Mouse (Mus musculus) midbrain, embryonic 14.5 days (tissue): ENCODE data around the gene Hist1h3f. TPM values are rescaled to one million over a fixed set of nuclear protein-coding genes. Genes with fewer than 3 reads are reported as not detected.

Experiments
- ATAC-seq: fragments of 200-750 bp; cut with Nextera tagmentation; 2 replicates; pipeline ENCODE4 v1.8.0; 2017; ENCODE audit warnings: moderate number of reproducible peaks, moderate library complexity; ENCODE audit not compliant: low FRiP score, low TSS enrichment
- DNase-seq: peaks from one replicate; pipeline ENCODE4 v3.0.0-alpha.2; 2015
- H3K27ac ChIP-seq: fragments of 300-500 bp; sonication (generic); replicated peaks from 2 replicates; pipeline ENCODE4 v1.5.1; 2014; ENCODE audit warnings: mild to moderate bottlenecking, low read depth, low read length, moderate library complexity
- H3K27me3 ChIP-seq: fragments of 300-500 bp; sonication (generic); 2 replicates; pipeline ENCODE4 v1.6.1; 2014; ENCODE audit warnings: low read length, control low read depth, mixed read lengths; ENCODE audit not compliant: control insufficient read depth, insufficient read depth
- H3K36me3 ChIP-seq: fragments of 300-500 bp; sonication (generic); 2 replicates; pipeline ENCODE4 v1.6.1; 2014; ENCODE audit warnings: low read length, control low read depth; ENCODE audit not compliant: control insufficient read depth, insufficient read depth
- H3K4me1 ChIP-seq: fragments of 300-500 bp; sonication (generic); 2 replicates; pipeline ENCODE4 v1.6.1; 2014; ENCODE audit warnings: mild to moderate bottlenecking, antibody characterized with exemption, low read length, control low read depth; ENCODE audit not compliant: control insufficient read depth, insufficient read depth
- H3K4me2 ChIP-seq: fragments of 300-500 bp; sonication (generic); 2 replicates; pipeline ENCODE4 v1.6.1; 2014; ENCODE audit warnings: mild to moderate bottlenecking, low read length, moderate library complexity
- H3K4me3 ChIP-seq: fragments of 300-500 bp; sonication (generic); replicated peaks from 2 replicates; pipeline ENCODE4 v1.5.1; 2014; ENCODE audit warnings: low read depth, low read length
- H3K9ac ChIP-seq: fragments of 300-500 bp; sonication (generic); replicated peaks from 2 replicates; pipeline ENCODE4 v1.6.1; 2014; ENCODE audit warnings: mild to moderate bottlenecking, low read length, moderate library complexity
- H3K9me3 ChIP-seq: fragments of 300-500 bp; sonication (generic); 2 replicates; pipeline ENCODE4 v1.6.1; 2016; ENCODE audit warnings: low read length, control low read depth, mixed read lengths; ENCODE audit not compliant: control insufficient read depth
- WGBS: fragments of 180-500 bp; shearing (Covaris S2); extraction: QIAGEN DNeasy Blood & Tissue Kit; methylation state at CpG from one replicate; pipeline ENCODE4 v1.1.7; 2014; 5-methylcytosine and 5-hydroxymethylcytosine counted together
- polyA plus RNA-seq: library from polyadenylated mRNA; unstranded; fragments of >200 nt; fragmentation: Nextera tagmentation; extraction: Ambion mirVana; gene quantifications from 2 replicates; pipeline ENCODE4 v1.2.1, GENCODE M21; 2014

Hist1h3f gene
- polyA plus RNA-seq, 1 experiment from 2014 or later, result 0.47 TPM

DNA sequence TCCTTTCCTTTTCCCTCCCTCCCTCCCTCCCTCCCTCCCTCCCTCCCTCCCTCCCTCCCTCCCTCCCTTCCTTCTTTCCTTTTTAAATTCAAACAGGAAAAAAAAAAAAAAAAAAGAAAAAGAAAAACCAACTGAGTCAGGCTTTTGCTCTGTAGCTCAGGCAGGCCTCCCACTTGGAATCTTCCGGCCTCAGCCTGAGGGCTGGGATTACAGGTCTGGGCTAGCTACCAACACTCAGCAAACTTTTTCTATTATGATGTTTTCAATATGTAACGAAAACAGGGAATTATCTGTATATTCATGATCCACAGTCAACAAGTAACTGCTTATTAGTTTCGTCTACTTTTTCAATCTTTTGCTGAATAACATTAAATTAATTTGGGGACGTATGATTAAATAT, 40.9 kb upstream of the Hist1h3f start:
- WGBS, result 36% methylated on average over 4 of the region's 4 CpGs
- Histone ChIP-seq H3K4me1 (0 out of 2 replicates have a peak, but pooled peaks cover 6% of the 10 kb centered on the region), H3K36me3 (no peaks in the 10 kb centered on the region), H3K4me2 (no peak overlapping the region), H3K9ac (no peak overlapping the region), H3K9me3 (no peaks in the 10 kb centered on the region), H3K4me3 (no peak overlapping the region), H3K27ac (no peak overlapping the region), H3K27me3 (peaks cover 16% of the 10 kb centered on the region)
- DNase-seq (no peak), ATAC-seq (no peak)

DNA sequence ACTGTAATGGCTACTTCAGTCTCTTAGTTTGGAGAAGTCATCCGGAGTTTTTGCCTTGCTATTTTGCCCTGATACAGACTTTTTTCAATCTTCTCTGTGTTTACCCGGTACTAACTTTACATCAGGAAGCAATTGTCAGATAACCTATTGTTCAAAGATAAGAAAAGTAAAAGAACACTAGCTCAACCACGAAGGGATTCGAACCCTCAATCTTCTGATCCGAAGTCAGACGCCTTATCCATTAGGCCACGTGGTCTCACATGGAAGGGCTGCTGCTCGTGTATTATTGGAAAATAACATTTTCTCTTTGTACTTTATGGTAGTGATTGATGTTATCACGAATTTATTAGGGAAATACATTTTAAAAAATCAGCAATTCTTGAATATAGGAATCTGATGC, 40.1 kb upstream of the Hist1h3f start:
- WGBS, result 2% methylated on average over 9 of the region's 9 CpGs
- ATAC-seq (no peak), DNase-seq (peak; percentile 82)
- no peaks in the 10 kb centered on the region for H3K36me3 ChIP-seq
- H3K4me3 ChIP-seq, result no peak overlapping the region
- H3K9me3 ChIP-seq, result no peaks in the 10 kb centered on the region
- peaks cover 8% of the 10 kb centered on the region; the same call in 1 of the 2 replicates for H3K27me3 ChIP-seq
- H3K4me1 ChIP-seq, result 0 out of 2 replicates have a peak, but pooled peaks cover 6% of the 10 kb centered on the region
- 0 out of 2 replicates have a peak overlapping the region, but pooled peaks have one; percentile 9 for H3K4me2 ChIP-seq
- H3K27ac ChIP-seq, result no peak overlapping the region
- H3K9ac ChIP-seq, result no peak overlapping the region

DNA sequence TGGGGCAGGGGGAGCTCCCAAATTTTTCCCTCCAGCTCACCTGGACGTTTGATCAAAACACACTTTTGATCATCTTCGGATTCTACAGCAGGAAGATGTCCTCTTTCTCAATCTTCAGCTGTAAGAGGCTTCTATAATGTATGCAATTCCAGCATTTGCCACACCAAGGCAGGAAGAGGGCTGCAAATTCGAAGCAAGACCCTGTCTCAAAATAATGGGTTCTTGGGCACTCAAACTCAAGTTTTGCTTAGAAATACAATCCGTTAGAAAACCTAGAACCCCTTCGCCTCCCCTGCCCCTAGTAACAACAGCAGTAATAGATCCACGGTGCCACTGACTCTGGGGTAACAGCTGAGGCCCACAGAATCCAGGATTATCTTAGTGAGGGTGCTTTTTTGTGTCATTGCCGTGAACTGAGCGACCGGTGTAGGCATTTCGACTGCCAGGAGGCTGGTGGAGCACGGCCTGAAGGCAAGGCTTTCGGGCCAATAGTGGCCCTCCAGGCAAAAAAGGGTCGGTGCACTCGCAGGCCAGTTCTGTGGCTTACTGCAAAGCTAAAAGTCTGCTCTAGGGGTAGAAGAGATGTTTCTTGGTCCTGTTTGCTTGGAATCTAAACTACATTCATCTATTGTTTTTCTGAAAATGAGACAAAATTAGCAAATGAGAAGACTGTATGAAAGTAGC, 38.0 kb upstream of the Hist1h3f start:
- Histone ChIP-seq H3K9ac (no peak overlapping the region), H3K27me3 (no peaks in the 10 kb centered on the region; the same call in 1 of the 2 replicates), H3K36me3 (no peaks in the 10 kb centered on the region), H3K4me3 (peak overlapping the region; percentile 5; the same call in 1 of the 2 replicates), H3K4me1 (0 out of 2 replicates have a peak, but pooled peaks cover 6% of the 10 kb centered on the region), H3K9me3 (no peaks in the 10 kb centered on the region), H3K27ac (no peak overlapping the region), H3K4me2 (peak overlapping the region; percentile 35)
- no peak for DNase-seq
- 5% methylated on average over 14 of the region's 14 CpGs for WGBS
- no peak for ATAC-seq

DNA sequence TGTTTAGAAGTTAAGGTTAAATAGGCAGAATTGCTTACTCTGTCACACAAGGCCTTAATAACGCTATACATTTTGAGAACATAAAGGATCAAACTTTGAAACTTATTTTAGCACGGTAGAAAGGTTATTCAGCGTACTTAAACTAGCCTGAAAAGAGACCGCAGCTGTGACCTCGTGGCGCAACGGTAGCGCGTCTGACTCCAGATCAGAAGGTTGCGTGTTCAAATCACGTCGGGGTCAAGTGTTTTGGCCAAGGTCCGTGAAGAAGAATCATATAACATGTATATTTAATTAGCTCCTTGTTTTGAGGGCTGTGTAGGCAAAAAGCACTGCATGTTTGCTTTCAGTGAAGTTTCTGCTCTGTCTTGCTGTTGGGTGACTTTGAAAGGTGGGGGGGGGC, 37.5 kb upstream of the Hist1h3f start:
- H3K4me2 ChIP-seq, result peak overlapping the region; percentile 35
- WGBS, result 5% methylated on average over 13 of the region's 13 CpGs
- H3K4me3 ChIP-seq, result peak overlapping the region; percentile 5; the same call in 1 of the 2 replicates

DNA sequence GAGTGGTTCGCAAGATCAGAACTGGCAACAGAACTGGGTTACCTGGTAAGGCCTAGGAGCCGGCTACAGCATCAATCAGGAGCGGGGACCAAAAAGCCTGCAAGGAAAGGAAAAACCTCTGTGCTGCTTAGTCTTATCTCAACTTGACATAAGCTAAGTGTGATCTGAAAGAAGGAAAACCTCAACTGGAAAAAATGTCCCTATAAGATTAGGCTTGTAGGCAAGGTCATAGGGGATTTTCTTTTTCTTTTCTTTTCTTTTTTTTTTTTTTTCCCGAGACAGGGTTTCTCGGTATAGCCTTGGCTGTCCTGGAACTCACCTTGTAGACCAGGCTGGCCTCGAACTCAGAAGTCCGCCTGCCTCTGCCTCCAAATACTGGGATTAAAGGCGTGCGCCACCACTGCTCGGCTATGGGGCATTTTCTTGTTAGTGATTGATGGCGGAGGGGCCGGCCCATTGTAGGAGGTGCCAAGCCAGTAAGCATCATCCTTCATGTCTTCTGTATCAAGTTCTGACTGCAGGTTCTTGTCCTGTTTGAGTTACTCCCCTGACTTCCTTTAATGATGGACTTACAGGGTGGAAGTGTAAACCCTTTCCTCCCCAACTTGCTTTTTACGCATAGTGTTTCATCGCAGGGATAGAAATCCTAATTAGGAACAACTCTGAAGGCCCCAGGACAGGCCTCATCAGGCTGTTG, 36.9 kb upstream of the Hist1h3f start:
- Histone ChIP-seq H3K9me3 (no peaks in the 10 kb centered on the region), H3K4me3 (no peak overlapping the region), H3K27me3 (no peaks in the 10 kb centered on the region; the same call in 1 of the 2 replicates), H3K9ac (no peak overlapping the region), H3K36me3 (no peaks in the 10 kb centered on the region), H3K27ac (no peak overlapping the region), H3K4me1 (0 out of 2 replicates have a peak, but pooled peaks cover 6% of the 10 kb centered on the region), H3K4me2 (no peak overlapping the region)
- no peak for ATAC-seq
- WGBS, result 16% methylated on average over 14 of the region's 14 CpGs
- no peak for DNase-seq

More for the DNA sequence above, 37.5 kb upstream of the Hist1h3f start:
- H3K4me1 ChIP-seq, result 0 out of 2 replicates have a peak, but pooled peaks cover 6% of the 10 kb centered on the region
- no peaks in the 10 kb centered on the region for H3K36me3 ChIP-seq
- no peak for ATAC-seq
- H3K27ac ChIP-seq, result no peak overlapping the region
- no peaks in the 10 kb centered on the region; the same call in 1 of the 2 replicates for H3K27me3 ChIP-seq
- H3K9me3 ChIP-seq, result no peaks in the 10 kb centered on the region
- H3K9ac ChIP-seq, result no peak overlapping the region
- DNase-seq, result peak; percentile 69

DNA sequence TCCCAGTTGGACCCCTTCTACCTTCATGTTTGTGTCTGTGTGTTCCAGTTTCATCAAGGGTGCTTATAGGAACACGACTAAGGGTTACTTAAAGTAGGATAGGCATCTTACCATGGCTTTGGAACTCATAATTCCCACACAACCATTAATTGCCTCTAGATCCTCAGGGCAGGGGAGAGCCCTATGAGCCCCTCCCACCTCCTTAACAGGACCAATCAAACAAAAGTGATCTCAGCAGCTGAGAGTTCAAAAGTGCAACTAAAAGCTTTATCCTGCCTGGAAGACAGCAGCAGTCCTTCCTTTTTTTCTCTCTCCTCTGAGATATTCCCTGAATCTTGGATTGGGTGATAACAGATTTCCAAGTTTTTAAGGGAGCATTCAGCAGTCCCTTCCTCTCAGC, 33.7 kb upstream of the Hist1h3f start:
- no peaks in the 10 kb centered on the region for H3K9me3 ChIP-seq
- 61% methylated on average over 1 of the region's 1 CpGs for WGBS
- H3K4me2 ChIP-seq, result no peak overlapping the region
- 0 out of 2 replicates have a peak, but pooled peaks cover 6% of the 10 kb centered on the region for H3K4me1 ChIP-seq
- no peak for DNase-seq
- H3K27ac ChIP-seq, result no peak overlapping the region
- no peak overlapping the region for H3K9ac ChIP-seq
- no peaks in the 10 kb centered on the region for H3K36me3 ChIP-seq
- ATAC-seq, result no peak
- H3K4me3 ChIP-seq, result no peak overlapping the region
- H3K27me3 ChIP-seq, result no peaks in the 10 kb centered on the region

DNA sequence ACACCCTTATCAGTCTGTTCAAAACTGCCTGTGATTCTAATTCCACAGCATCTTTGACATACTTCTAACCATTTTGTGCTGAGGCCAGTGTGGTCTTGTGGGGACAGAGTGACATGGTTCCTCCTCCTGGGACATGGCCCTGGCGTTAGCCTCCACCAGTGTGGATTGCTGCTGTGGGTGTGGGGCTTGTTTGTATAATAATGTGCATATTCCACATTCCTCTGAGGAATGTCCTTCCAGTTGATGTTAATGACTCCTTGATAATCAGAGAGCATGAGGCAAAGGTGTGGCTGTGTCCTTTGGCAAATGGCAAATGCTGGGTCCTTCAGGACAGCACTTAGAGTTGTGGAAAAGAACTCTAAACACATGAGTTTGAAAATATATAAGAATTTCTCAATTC, 30.3 kb upstream of the Hist1h3f start:
- DNase-seq, result no peak
- H3K4me3 ChIP-seq, result no peak overlapping the region
- 87% methylated on average over 1 of the region's 1 CpGs for WGBS

DNA sequence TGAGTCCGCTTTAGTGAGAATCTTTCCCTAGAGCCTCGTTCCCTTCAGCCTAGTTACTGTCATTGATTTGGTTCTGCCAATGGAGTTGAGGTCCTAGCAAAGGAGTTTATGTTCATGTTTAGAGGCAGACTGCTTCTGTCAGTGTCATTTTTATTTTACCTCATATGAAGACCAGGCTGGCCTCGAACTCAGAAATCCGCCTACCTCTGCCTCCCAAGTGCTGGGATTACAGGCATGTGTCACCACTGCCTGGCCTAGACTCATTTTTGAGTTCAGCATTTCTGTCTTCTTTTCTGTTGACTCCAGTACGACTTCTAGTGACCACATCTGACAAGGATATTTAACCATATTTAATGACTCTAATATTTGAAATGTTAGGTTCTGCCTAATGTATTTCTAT, 28.6 kb upstream of the Hist1h3f start:
- no peak for DNase-seq
- no peak overlapping the region for H3K4me3 ChIP-seq
- no peak overlapping the region for H3K4me2 ChIP-seq
- H3K27ac ChIP-seq, result no peak overlapping the region
- WGBS, result 74% methylated on average over 5 of the region's 5 CpGs
- no peak for ATAC-seq
- H3K36me3 ChIP-seq, result no peaks in the 10 kb centered on the region
- no peaks in the 10 kb centered on the region for H3K4me1 ChIP-seq
- H3K9me3 ChIP-seq, result no peaks in the 10 kb centered on the region
- H3K27me3 ChIP-seq, result no peaks in the 10 kb centered on the region
- H3K9ac ChIP-seq, result no peak overlapping the region

More for the DNA sequence above, 30.3 kb upstream of the Hist1h3f start:
- Histone ChIP-seq H3K4me2 (no peak overlapping the region), H3K27ac (no peak overlapping the region), H3K9ac (no peak overlapping the region), H3K9me3 (no peaks in the 10 kb centered on the region), H3K27me3 (no peaks in the 10 kb centered on the region), H3K36me3 (no peaks in the 10 kb centered on the region), H3K4me1 (no peaks in the 10 kb centered on the region)
- no peak for ATAC-seq
